Mouse (Mus musculus): ENCODE data around the gene Lrrc34.

Lrrc34 gene

GRCm38 (mm10) chr3:30600717-30601116 is 47.0 kb downstream of the Lrrc34 start:
- no peak for DNase-seq (ENCODE audit: low read depth, low spot score)

GRCm38 (mm10) chr3:30599711-30600545 is 47.7 kb downstream of the Lrrc34 start, which contains the start of gene Actrt3:
TSS of gene Actrt3 (minus strand) at chr3:30599939.
- peak; percentile 40 for DNase-seq (ENCODE audit: low read depth, low spot score)

GRCm38 (mm10) chr3:30597271-30597670 is 50.4 kb downstream of the Lrrc34 start:
- no peak for DNase-seq (ENCODE audit: low read depth, low spot score)

GRCm38 (mm10) chr3:30595111-30595832 is 52.4 kb downstream of the Lrrc34 start:
- peak; percentile 67 for DNase-seq (ENCODE audit: low read depth, low spot score)

GRCm38 (mm10) chr3:30593719-30594485 is 53.8 kb downstream of the Lrrc34 start:
- DNase-seq (ENCODE audit: low read depth, low spot score): peak; percentile 66

GRCm38 (mm10) chr3:30592418-30592853 is 55.2 kb downstream of the Lrrc34 start:
- DNase-seq (ENCODE audit: low read depth, low spot score): peak; percentile 69

- no peak for DNase-seq (ENCODE audit: low read depth, low spot score)
Measured at GRCm38 (mm10) chr3:30588865-30589264, 58.8 kb downstream of the Lrrc34 start.

Data from A20 (cell line).